Mouse (Mus musculus) forebrain, embryonic 14.5 days (tissue): ENCODE measurements around the gene Sgms1. TPM values are rescaled to one million over a fixed set of nuclear protein-coding genes. Genes with fewer than 3 reads are reported as not detected.
A peak's percentile ranks its signal among the peaks of the same experiment; 100 is the strongest.

Source experiments
- ATAC-seq: fragments of 200-750 bp; cut with Nextera tagmentation; 2 replicates; pipeline ENCODE4 v1.8.0; 2017; ENCODE audit warnings: mild to moderate bottlenecking, moderate library complexity
- DNase-seq: peaks from one replicate; pipeline ENCODE4 v3.0.0-alpha.2; 2015; ENCODE audit warnings: low spot score
- H3K27ac ChIP-seq: fragments of 300-500 bp; sonication (generic); 2 replicates; pipeline ENCODE4 v1.5.1; 2014; ENCODE audit warnings: low read depth, mild to moderate bottlenecking, control low read depth, low read length, moderate library complexity
- H3K27me3 ChIP-seq: fragments of 300-500 bp; sonication (generic); replicated peaks from 2 replicates; pipeline ENCODE4 v1.6.1; 2014; ENCODE audit warnings: low read length, control low read depth, mixed read lengths; ENCODE audit not compliant: control insufficient read depth, insufficient read depth
- H3K36me3 ChIP-seq: fragments of 300-500 bp; sonication (generic); 2 replicates; pipeline ENCODE4 v1.6.1; 2014; ENCODE audit warnings: low read length, control low read depth; ENCODE audit not compliant: control insufficient read depth, insufficient read depth
- H3K4me1 ChIP-seq: fragments of 300-500 bp; sonication (generic); 2 replicates; pipeline ENCODE4 v1.6.1; 2014; ENCODE audit warnings: antibody characterized with exemption, low read length, control low read depth; ENCODE audit not compliant: control insufficient read depth, insufficient read depth
- H3K4me2 ChIP-seq: fragments of 300-500 bp; sonication (generic); 2 replicates; pipeline ENCODE4 v1.6.1; 2014; ENCODE audit warnings: mild to moderate bottlenecking, control low read depth, low read length
- H3K4me3 ChIP-seq: fragments of 300-500 bp; sonication (generic); 2 replicates; pipeline ENCODE4 v1.5.1; 2014; ENCODE audit warnings: low read depth, low read length, control low read depth
- H3K9ac ChIP-seq: fragments of 300-500 bp; sonication (generic); 2 replicates; pipeline ENCODE4 v1.6.1; 2014; ENCODE audit warnings: mild to moderate bottlenecking, low read length, control low read depth, moderate library complexity
- H3K9me3 ChIP-seq: fragments of 300-500 bp; sonication (generic); replicated peaks from 2 replicates; pipeline ENCODE4 v1.6.1; 2016; ENCODE audit warnings: low read length, control low read depth, mixed read lengths; ENCODE audit not compliant: control insufficient read depth
- WGBS: fragments of 180-500 bp; shearing (Covaris S2); extraction: QIAGEN DNeasy Blood & Tissue Kit; methylation state at CpG from one replicate; pipeline ENCODE4 v1.1.7; 2014; 5-methylcytosine and 5-hydroxymethylcytosine counted together
- polyA plus RNA-seq: library from polyadenylated mRNA; unstranded; fragments of >200 nt; fragmentation: Nextera tagmentation; extraction: Ambion mirVana; gene quantifications from 2 replicates; pipeline ENCODE4 v1.2.1, GENCODE M21; 2014

Gene Sgms1
- polyA plus RNA-seq, 1 experiment from 2014 or later, result 5.9 TPM

- DNase-seq (no peak), ATAC-seq (no peak)
- Histone ChIP-seq H3K9ac (no peak overlapping the region), H3K27ac (no peak overlapping the region), H3K4me3 (no peak overlapping the region), H3K27me3 (no peaks in the 10 kb centered on the region), H3K4me1 (peaks cover 3% of the 10 kb centered on the region; the same call in 1 of the 2 replicates), H3K36me3 (no peaks in the 10 kb centered on the region), H3K9me3 (no peaks in the 10 kb centered on the region), H3K4me2 (no peak overlapping the region)
- WGBS, result 87% methylated on average over 5 of the region's 5 CpGs
Observed at GRCm38 (mm10) chr19:32302835-32303381, 86.6 kb downstream of the Sgms1 start.

GRCm38 (mm10) chr19:32301568-32301967 lies 87.9 kb downstream of the Sgms1 start:
- 89% methylated on average over 3 of the region's 3 CpGs for WGBS
- no peak overlapping the region for H3K9ac ChIP-seq
- no peak overlapping the region for H3K4me2 ChIP-seq
- H3K27ac ChIP-seq, result no peak overlapping the region
- no peaks in the 10 kb centered on the region for H3K27me3 ChIP-seq
- DNase-seq, result no peak
- no peaks in the 10 kb centered on the region for H3K36me3 ChIP-seq
- peaks cover 3% of the 10 kb centered on the region; the same call in 1 of the 2 replicates for H3K4me1 ChIP-seq
- H3K9me3 ChIP-seq, result no peaks in the 10 kb centered on the region
- no peak overlapping the region for H3K4me3 ChIP-seq
- ATAC-seq, result no peak

- peak; percentile 62 for DNase-seq
- Histone ChIP-seq H3K27ac (no peak overlapping the region), H3K27me3 (no peaks in the 10 kb centered on the region), H3K9ac (no peak overlapping the region), H3K4me1 (0 out of 2 replicates have a peak, but pooled peaks cover 3% of the 10 kb centered on the region), H3K9me3 (no peaks in the 10 kb centered on the region), H3K4me2 (no peak overlapping the region), H3K36me3 (no peaks in the 10 kb centered on the region), H3K4me3 (no peak overlapping the region)
- peak; percentile 55; the same call in 1 of the 2 replicates for ATAC-seq
- 28% methylated on average over 7 of the region's 7 CpGs for WGBS
Observed at GRCm38 (mm10) chr19:32298221-32298620, 91.3 kb downstream of the Sgms1 start.

GRCm38 (mm10) chr19:32296863-32297262 lies 92.7 kb downstream of the Sgms1 start:
- Histone ChIP-seq H3K9me3 (no peaks in the 10 kb centered on the region), H3K9ac (no peak overlapping the region), H3K4me1 (0 out of 2 replicates have a peak, but pooled peaks cover 3% of the 10 kb centered on the region), H3K4me2 (no peak overlapping the region), H3K4me3 (no peak overlapping the region), H3K27ac (no peak overlapping the region), H3K27me3 (no peaks in the 10 kb centered on the region), H3K36me3 (no peaks in the 10 kb centered on the region)
- no peak for DNase-seq
- ATAC-seq, result no peak
- WGBS, result 85% methylated on average over 7 of the region's 7 CpGs

GRCm38 (mm10) chr19:32295581-32295980 lies 93.9 kb downstream of the Sgms1 start:
- no peak overlapping the region for H3K4me3 ChIP-seq
- H3K9ac ChIP-seq, result no peak overlapping the region
- no peaks in the 10 kb centered on the region for H3K36me3 ChIP-seq
- no peak overlapping the region for H3K27ac ChIP-seq
- 45% methylated on average over 7 of the region's 7 CpGs for WGBS
- 0 out of 2 replicates have a peak, but pooled peaks cover 3% of the 10 kb centered on the region for H3K4me1 ChIP-seq
- no peaks in the 10 kb centered on the region for H3K9me3 ChIP-seq
- no peaks in the 10 kb centered on the region for H3K27me3 ChIP-seq
- DNase-seq (peak; percentile 15), ATAC-seq (no peak)
- no peak overlapping the region for H3K4me2 ChIP-seq

GRCm38 (mm10) chr19:32292782-32293776 lies 96.4 kb downstream of the Sgms1 start:
- H3K36me3 ChIP-seq, result no peaks in the 10 kb centered on the region
- ATAC-seq (no peak), DNase-seq (no peak)
- no peak overlapping the region for H3K27ac ChIP-seq
- no peaks in the 10 kb centered on the region for H3K9me3 ChIP-seq
- H3K4me3 ChIP-seq, result no peak overlapping the region
- 86% methylated on average over 12 of the region's 12 CpGs for WGBS
- no peaks in the 10 kb centered on the region for H3K27me3 ChIP-seq
- H3K4me2 ChIP-seq, result no peak overlapping the region
- 0 out of 2 replicates have a peak, but pooled peaks cover 3% of the 10 kb centered on the region for H3K4me1 ChIP-seq
- H3K9ac ChIP-seq, result no peak overlapping the region

- Histone ChIP-seq H3K4me2 (no peak overlapping the region), H3K36me3 (no peaks in the 10 kb centered on the region), H3K4me1 (0 out of 2 replicates have a peak, but pooled peaks cover 3% of the 10 kb centered on the region), H3K9me3 (no peaks in the 10 kb centered on the region), H3K9ac (no peak overlapping the region), H3K27me3 (no peaks in the 10 kb centered on the region), H3K27ac (no peak overlapping the region), H3K4me3 (no peak overlapping the region)
- ATAC-seq (no peak), DNase-seq (peak; percentile 14)
- 67% methylated on average over 12 of the region's 12 CpGs for WGBS
Observed at GRCm38 (mm10) chr19:32292067-32292739, 97.3 kb downstream of the Sgms1 start.

- H3K36me3 ChIP-seq, result no peaks in the 10 kb centered on the region
- 0 out of 2 replicates have a peak, but pooled peaks cover 3% of the 10 kb centered on the region for H3K4me1 ChIP-seq
- no peak overlapping the region for H3K9ac ChIP-seq
- DNase-seq, result no peak
- WGBS, result 90% methylated on average over 5 of the region's 5 CpGs
- no peaks in the 10 kb centered on the region for H3K9me3 ChIP-seq
- no peak overlapping the region for H3K4me3 ChIP-seq
- no peak for ATAC-seq
- H3K27ac ChIP-seq, result no peak overlapping the region
- no peak overlapping the region for H3K4me2 ChIP-seq
- no peaks in the 10 kb centered on the region for H3K27me3 ChIP-seq
Observed at GRCm38 (mm10) chr19:32291130-32291529, 98.4 kb downstream of the Sgms1 start.
